Mouse (Mus musculus) myocyte (in vitro differentiated cells): ENCODE results near the gene Nrde2. TPM values are rescaled to one million over a fixed set of nuclear protein-coding genes. Genes with fewer than 3 reads are reported as not detected.
A peak's percentile ranks its signal among the peaks of the same experiment; 100 is the strongest.

Source experiments
- H3K27me3 ChIP-seq: one replicate; pipeline ENCODE4 v1.6.1; 2011; ENCODE audit not compliant: control insufficient read depth, insufficient read depth, insufficient read length
- H3K36me3 ChIP-seq: one replicate; pipeline ENCODE4 v1.6.1; 2011; ENCODE audit not compliant: control insufficient read depth, insufficient read depth
- H3K4me2 ChIP-seq: one replicate; pipeline ENCODE4 v1.6.1; 2011; ENCODE audit warnings: low read depth, control low read depth
- H3K4me3 ChIP-seq: one replicate; pipeline ENCODE4 v1.5.1; 2011; ENCODE audit warnings: mild to moderate bottlenecking, control low read depth, moderate library complexity
- H3K79me2 ChIP-seq: one replicate; pipeline ENCODE4 v1.6.1; 2011; ENCODE audit not compliant: control insufficient read depth, insufficient read depth
- H3ac ChIP-seq: one replicate; pipeline ENCODE4 v1.6.1; 2011; ENCODE audit not compliant: control insufficient read depth, insufficient read length
- CEBPB ChIP-seq: IDR thresholded peaks from 2 replicates; pipeline ENCODE4 v1.6.1; 2011; ENCODE audit warnings: mild to moderate bottlenecking, moderate library complexity; ENCODE audit not compliant: poor library complexity, insufficient read depth, severe bottlenecking
- E2F4 ChIP-seq: IDR thresholded peaks from one replicate; pipeline ENCODE4 v1.6.1; 2011; ENCODE audit warnings: mild to moderate bottlenecking, control low read depth, moderate library complexity; ENCODE audit not compliant: insufficient read depth
- MAX ChIP-seq: IDR thresholded peaks from one replicate; pipeline ENCODE4 v1.6.1; 2011; ENCODE audit warnings: low read depth, mild to moderate bottlenecking, control low read depth
- MYOD1 ChIP-seq, 3 experiments: IDR thresholded peaks; one replicate each; pipeline ENCODE4 v1.6.1; 2011; ENCODE audit warnings: control low read depth in 2 of 3, low read depth in 2 of 3, mild to moderate bottlenecking in 2 of 3, moderate library complexity in 1 of 3; ENCODE audit not compliant: insufficient read length in 2 of 3, control insufficient read depth in 1 of 3
- MYOG ChIP-seq, 3 experiments: IDR thresholded peaks; one replicate each; pipeline ENCODE4 v1.6.1; 2011; ENCODE audit warnings: control low read depth in 2 of 3, low read depth in 2 of 3, mild to moderate bottlenecking in 2 of 3; ENCODE audit not compliant: insufficient read length in 2 of 3, control insufficient read depth in 1 of 3, insufficient read depth in 1 of 3
- POLR2A ChIP-seq: IDR thresholded peaks from one replicate; pipeline ENCODE4 v1.6.1; 2011; ENCODE audit warnings: low read depth, mild to moderate bottlenecking, control low read depth, moderate library complexity; ENCODE audit not compliant: insufficient read length
- POLR2AphosphoS2 ChIP-seq: IDR thresholded peaks from one replicate; pipeline ENCODE4 v1.6.1; 2011; ENCODE audit warnings: low read depth, control low read depth; ENCODE audit not compliant: insufficient read length
- REST ChIP-seq: IDR thresholded peaks from one replicate; pipeline ENCODE4 v1.6.1; 2011; ENCODE audit warnings: mild to moderate bottlenecking, control low read depth, moderate library complexity; ENCODE audit not compliant: insufficient read depth, insufficient read length
- SRF ChIP-seq: IDR thresholded peaks from one replicate; pipeline ENCODE4 v1.6.1; 2011; ENCODE audit warnings: low read depth; ENCODE audit not compliant: control insufficient read depth, insufficient read length
- TCF12 ChIP-seq: IDR thresholded peaks from one replicate; pipeline ENCODE4 v1.6.1; 2011; ENCODE audit warnings: mild to moderate bottlenecking, control low read depth; ENCODE audit not compliant: poor library complexity, insufficient read depth, severe bottlenecking
- TCF3 ChIP-seq: IDR thresholded peaks from one replicate; pipeline ENCODE4 v1.6.1; 2011; ENCODE audit warnings: low read depth, control low read depth; ENCODE audit not compliant: insufficient read length
- USF1 ChIP-seq: IDR thresholded peaks from one replicate; pipeline ENCODE4 v1.6.1; 2011; ENCODE audit warnings: low read depth, mild to moderate bottlenecking, control low read depth, moderate library complexity
- polyA plus RNA-seq: library from polyadenylated mRNA; unstranded; fragments of >200 nt; fragmentation: generic; extraction: Trizol; gene quantifications from one replicate; pipeline ENCODE4 v1.2.1, GENCODE M21; 2012; ENCODE audit warnings: missing spikeins

Gene Nrde2
- polyA plus RNA-seq, 1 experiment: 9.3 TPM

GRCm38 (mm10) chr12:100115982-100116381 lies 43.5 kb downstream of the Nrde2 start:
- Histone ChIP-seq H3K4me3 (no peak overlapping the region), H3K27me3 (no peaks in the 10 kb centered on the region), H3K79me2 (peaks cover 11% of the 10 kb centered on the region), H3K36me3 (peaks cover 77% of the 10 kb centered on the region), H3ac (no peak overlapping the region), H3K4me2 (no peak overlapping the region)
- TF ChIP-seq POLR2A (no peak), MYOG (IDR thresholded peaks at IDR 0.05; ENCODE audit: control insufficient read depth in 1 of 3, insufficient read depth in 1 of 3, insufficient read length in 2 of 3, low read depth in 2 of 3) (no peak), TCF12 (no peak), E2F4 (no peak), REST (no peak)

- H3K79me2 ChIP-seq: peaks cover 21% of the 10 kb centered on the region
- H3K27me3 ChIP-seq: no peaks in the 10 kb centered on the region
- H3K4me3 ChIP-seq: peak within 1 kb of the TSS; percentile 70
- TF ChIP-seq TCF3: no peak
- TF ChIP-seq MYOG (IDR thresholded peaks at IDR 0.05; ENCODE audit: control insufficient read depth in 1 of 3, insufficient read depth in 1 of 3, insufficient read length in 2 of 3, low read depth in 2 of 3): no peak
- TF ChIP-seq POLR2AphosphoS2: peak; percentile 92
- TF ChIP-seq POLR2A: peak; percentile 76
- peak; percentile 70 for TF ChIP-seq MAX
- H3K4me2 ChIP-seq: peak within 1 kb of the TSS; percentile 92
- peak within 1 kb of the TSS; percentile 43 for H3ac ChIP-seq
- peaks cover 26% of the 10 kb centered on the region for H3K36me3 ChIP-seq
Observed at GRCm38 (mm10) chr12:100109986-100110696, 49.3 kb downstream of the Nrde2 start, which contains the start of gene Psmc1. Gene Psmc1, plus strand, starts transcription at chr12:100110154.

DNA sequence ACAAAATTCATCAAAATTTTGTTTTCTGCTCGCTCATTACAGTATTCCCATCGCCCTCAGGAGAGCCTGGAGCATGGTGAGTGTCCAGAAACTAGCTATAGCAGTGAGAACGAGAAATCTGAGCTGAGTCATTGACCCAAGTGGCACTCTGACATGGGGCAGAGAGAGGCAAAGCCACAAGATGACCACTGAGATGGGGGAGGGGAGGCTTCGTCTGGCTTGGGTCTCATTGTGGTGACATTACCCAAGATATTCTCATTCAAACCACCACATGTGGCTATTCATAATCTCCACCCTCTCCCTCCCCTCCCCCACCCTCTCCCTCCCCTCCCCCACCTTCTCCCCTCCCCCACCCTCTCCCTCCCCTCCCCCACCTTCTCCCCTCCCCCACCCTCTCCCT lies 52.0 kb downstream of the Nrde2 start:
- H3K4me2 ChIP-seq: peak overlapping the region; percentile 50
- no peak overlapping the region for H3ac ChIP-seq
- TF ChIP-seq POLR2A (no peak), MYOG (IDR thresholded peaks at IDR 0.05; ENCODE audit: control insufficient read depth in 1 of 3, insufficient read depth in 1 of 3, insufficient read length in 2 of 3, low read depth in 2 of 3) (peak in 1 of 3 experiments; percentile 60), TCF12 (no peak), CEBPB (0 out of 2 replicates have a peak, but pooled peaks have one; percentile 12), MAX (no peak), USF1 (no peak), TCF3 (peak; percentile 19), REST (no peak), SRF (no peak), POLR2AphosphoS2 (no peak), E2F4 (no peak), MYOD1 (IDR thresholded peaks at IDR 0.05; ENCODE audit: control insufficient read depth in 1 of 3, insufficient read length in 2 of 3, low read depth in 2 of 3) (peak in 1 of 3 experiments; percentile 54)
- H3K4me3 ChIP-seq: no peak overlapping the region
- H3K27me3 ChIP-seq: no peaks in the 10 kb centered on the region
- peaks cover 21% of the 10 kb centered on the region for H3K79me2 ChIP-seq
- H3K36me3 ChIP-seq: peaks cover 3% of the 10 kb centered on the region

DNA sequence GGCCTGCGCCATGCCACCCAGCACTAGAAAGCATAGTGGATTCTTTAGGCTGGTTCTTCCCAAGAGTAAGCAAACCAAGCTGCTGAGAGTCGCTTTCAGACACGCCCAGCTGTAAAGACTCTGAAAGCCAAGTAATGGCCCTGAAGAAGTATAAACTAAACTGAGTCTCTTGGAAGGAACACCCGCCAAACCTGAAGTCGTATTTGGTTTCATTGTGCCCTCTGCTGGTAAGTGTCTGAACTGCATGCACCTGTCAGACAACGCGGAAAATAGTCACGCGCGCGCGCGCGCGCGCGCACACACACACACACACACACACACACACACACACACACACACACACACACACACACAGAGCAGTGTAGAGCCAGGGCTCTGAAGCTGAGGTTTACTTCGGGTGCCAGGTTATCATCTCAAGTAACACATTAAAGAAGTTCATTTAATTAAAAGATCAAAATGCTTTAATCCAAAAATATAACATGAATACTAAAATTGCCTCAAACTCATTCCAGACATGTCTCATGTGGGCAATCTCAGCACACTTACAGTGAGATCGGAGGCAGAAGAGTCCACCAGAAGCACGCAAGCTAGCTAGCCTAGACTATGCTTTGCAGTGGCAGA lies 53.1 kb downstream of the Nrde2 start:
- TF ChIP-seq MYOD1 (IDR thresholded peaks at IDR 0.05; ENCODE audit: control insufficient read depth in 1 of 3, insufficient read length in 2 of 3, low read depth in 2 of 3): peak; percentile 22 to 63 (median 31)
- TF ChIP-seq POLR2A: no peak
- TF ChIP-seq MYOG (IDR thresholded peaks at IDR 0.05; ENCODE audit: control insufficient read depth in 1 of 3, insufficient read depth in 1 of 3, insufficient read length in 2 of 3, low read depth in 2 of 3): peak in 2 of 3 experiments; percentile 11 to 35
- H3ac ChIP-seq: no peak overlapping the region
- no peaks in the 10 kb centered on the region for H3K27me3 ChIP-seq
- H3K36me3 ChIP-seq: no peaks in the 10 kb centered on the region
- peaks cover 13% of the 10 kb centered on the region for H3K79me2 ChIP-seq
- no peak overlapping the region for H3K4me3 ChIP-seq
- H3K4me2 ChIP-seq: peak overlapping the region; percentile 50

GRCm38 (mm10) chr12:100104530-100104929 lies 54.9 kb downstream of the Nrde2 start:
- no peaks in the 10 kb centered on the region for H3K79me2 ChIP-seq
- peak in 1 of 3 experiments; percentile 51 for TF ChIP-seq MYOG (IDR thresholded peaks at IDR 0.05; ENCODE audit: control insufficient read depth in 1 of 3, insufficient read depth in 1 of 3, insufficient read length in 2 of 3, low read depth in 2 of 3)
- no peak for TF ChIP-seq POLR2AphosphoS2
- peak in 1 of 3 experiments; percentile 30 for TF ChIP-seq MYOD1 (IDR thresholded peaks at IDR 0.05; ENCODE audit: control insufficient read depth in 1 of 3, insufficient read length in 2 of 3, low read depth in 2 of 3)
- TF ChIP-seq TCF3: no peak
- no peak for TF ChIP-seq CEBPB
- no peaks in the 10 kb centered on the region for H3K27me3 ChIP-seq
- no peak overlapping the region for H3K4me3 ChIP-seq
- H3K4me2 ChIP-seq: no peak overlapping the region
- H3ac ChIP-seq: no peak overlapping the region
- no peaks in the 10 kb centered on the region for H3K36me3 ChIP-seq
